Mouse (Mus musculus): ENCODE measurements around the gene 2310061I04Rik. TPM values are rescaled to one million over a fixed set of nuclear protein-coding genes. Genes with fewer than 3 reads are reported as not detected.
A peak's percentile ranks its signal among the peaks of the same experiment; 100 is the strongest.

The 2310061I04Rik gene
- polyA plus RNA-seq, 1 experiment from 2014 or later, result 30.4 TPM

DNA sequence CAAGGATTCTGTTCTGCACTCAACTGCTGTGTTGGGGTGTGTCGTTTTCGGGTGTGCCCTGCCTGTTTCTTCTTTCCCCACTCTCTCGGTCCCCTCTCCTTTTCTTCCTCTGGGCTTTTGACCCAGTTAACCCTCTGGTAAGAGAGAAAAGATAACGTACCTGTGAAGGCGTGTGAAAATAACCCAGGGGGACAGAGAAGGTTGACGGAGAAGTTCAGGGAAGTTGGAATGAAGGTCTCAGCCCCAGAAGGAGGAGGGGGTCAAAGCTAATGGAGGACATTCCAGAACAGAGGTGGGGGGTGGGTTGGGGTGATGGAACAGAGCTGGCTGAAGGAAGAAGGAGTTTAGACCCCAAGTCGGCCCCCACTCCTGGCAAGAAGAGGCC is 28.3 kb downstream of the 2310061I04Rik start:
- peaks cover 4% of the 10 kb centered on the region; the same call in 1 of the 2 replicates for H3K9me3 ChIP-seq (replicated peaks; ENCODE audit: control insufficient read depth, low read length)
- 4% methylated on average over 7 of the region's 7 CpGs for WGBS
- DNase-seq (ENCODE audit: low spot score), result no peak

GRCm38 (mm10) chr17:35868165-35868820 is 28.9 kb downstream of the 2310061I04Rik start:
- Histone ChIP-seq H3K4me3 (ENCODE audit: low read depth, low read length) (peak overlapping the region; percentile 59), H3K9me3 (replicated peaks; ENCODE audit: control insufficient read depth, low read length) (peaks cover 4% of the 10 kb centered on the region; the same call in 1 of the 2 replicates), H3K36me3 (ENCODE audit: control insufficient read depth, insufficient read depth, low read length) (peaks cover 19% of the 10 kb centered on the region), H3K27me3 (replicated peaks; ENCODE audit: control insufficient read depth, insufficient read depth, low read length) (no peaks in the 10 kb centered on the region), H3K4me1 (ENCODE audit: control insufficient read depth, insufficient read depth, low read length) (peaks cover 33% of the 10 kb centered on the region), H3K27ac (ENCODE audit: low read depth, low read length) (peak overlapping the region; percentile 21; the same call in 1 of the 2 replicates), H3K4me2 (ENCODE audit: low read length) (peak overlapping the region; percentile 92), H3K9ac (ENCODE audit: low read length) (peak overlapping the region; percentile 72)
- 40% methylated on average over 14 of the region's 17 CpGs for WGBS
- DNase-seq (ENCODE audit: low spot score) (no peak), ATAC-seq (no peak)

More for the DNA sequence above, 28.3 kb downstream of the 2310061I04Rik start:
- H3K27me3 ChIP-seq (replicated peaks; ENCODE audit: control insufficient read depth, insufficient read depth, low read length), result no peaks in the 10 kb centered on the region
- H3K4me1 ChIP-seq (ENCODE audit: control insufficient read depth, insufficient read depth, low read length), result peaks cover 33% of the 10 kb centered on the region
- H3K27ac ChIP-seq (ENCODE audit: low read depth, low read length), result no peak overlapping the region
- H3K4me2 ChIP-seq (ENCODE audit: low read length), result peak overlapping the region; percentile 92
- peak overlapping the region; percentile 59 for H3K4me3 ChIP-seq (ENCODE audit: low read depth, low read length)
- peak overlapping the region; percentile 72 for H3K9ac ChIP-seq (ENCODE audit: low read length)
- no peak for ATAC-seq
- H3K36me3 ChIP-seq (ENCODE audit: control insufficient read depth, insufficient read depth, low read length), result peaks cover 19% of the 10 kb centered on the region

GRCm38 (mm10) chr17:35866911-35867890 is 30.0 kb downstream of the 2310061I04Rik start:
- Histone ChIP-seq H3K9ac (ENCODE audit: low read length) (peak overlapping the region; percentile 72), H3K4me1 (ENCODE audit: control insufficient read depth, insufficient read depth, low read length) (peaks cover 33% of the 10 kb centered on the region), H3K27me3 (replicated peaks; ENCODE audit: control insufficient read depth, insufficient read depth, low read length) (no peaks in the 10 kb centered on the region), H3K36me3 (ENCODE audit: control insufficient read depth, insufficient read depth, low read length) (peaks cover 14% of the 10 kb centered on the region), H3K9me3 (replicated peaks; ENCODE audit: control insufficient read depth, low read length) (peaks cover 4% of the 10 kb centered on the region; the same call in 1 of the 2 replicates), H3K4me3 (ENCODE audit: low read depth, low read length) (peak overlapping the region; percentile 59), H3K27ac (ENCODE audit: low read depth, low read length) (peak overlapping the region; percentile 96), H3K4me2 (ENCODE audit: low read length) (peak overlapping the region; percentile 92)
- ATAC-seq, result no peak
- peak; percentile 28 for DNase-seq (ENCODE audit: low spot score)
- WGBS, result 8% methylated on average over 26 of the region's 26 CpGs

DNA sequence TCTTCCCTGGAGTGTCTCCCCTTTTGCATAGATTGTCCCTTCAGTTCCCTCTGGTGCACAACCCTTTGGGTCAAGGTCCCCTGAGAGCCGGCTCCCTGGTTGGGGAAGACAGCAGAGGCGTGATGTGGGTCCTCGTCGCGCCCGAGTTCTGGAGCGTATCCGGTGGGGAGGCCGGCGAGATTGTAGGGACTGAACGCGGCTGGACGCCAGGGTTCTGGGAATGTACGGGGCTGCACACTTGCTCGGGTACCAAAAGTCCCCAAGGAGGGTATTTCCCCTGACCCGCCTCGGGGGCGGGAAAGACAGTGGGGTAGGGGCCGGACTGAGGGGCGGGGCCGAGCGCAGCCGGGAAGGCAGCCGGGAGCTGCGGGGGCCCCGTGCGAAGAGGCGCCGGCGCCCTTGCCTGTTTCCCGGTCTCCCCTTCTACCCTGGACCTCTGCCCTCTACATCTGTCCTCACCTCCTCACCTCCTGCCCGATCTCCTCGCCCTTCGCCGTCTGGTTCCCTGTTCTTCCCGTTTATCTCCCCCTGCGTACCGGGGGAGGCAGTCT is 30.9 kb downstream of the 2310061I04Rik start:
- H3K4me1 ChIP-seq (ENCODE audit: control insufficient read depth, insufficient read depth, low read length), result peaks cover 36% of the 10 kb centered on the region
- H3K36me3 ChIP-seq (ENCODE audit: control insufficient read depth, insufficient read depth, low read length), result peaks cover 13% of the 10 kb centered on the region
- H3K27me3 ChIP-seq (replicated peaks; ENCODE audit: control insufficient read depth, insufficient read depth, low read length), result no peaks in the 10 kb centered on the region
- 0% methylated on average over 35 of the region's 38 CpGs for WGBS
- H3K9ac ChIP-seq (ENCODE audit: low read length), result peak overlapping the region; percentile 72
- ATAC-seq (peak; percentile 38), DNase-seq (ENCODE audit: low spot score) (peak; percentile 61)
- peaks cover 3% of the 10 kb centered on the region; the same call in 1 of the 2 replicates for H3K9me3 ChIP-seq (replicated peaks; ENCODE audit: control insufficient read depth, low read length)
- H3K4me3 ChIP-seq (ENCODE audit: low read depth, low read length), result peak overlapping the region; percentile 59
- peak overlapping the region; percentile 96 for H3K27ac ChIP-seq (ENCODE audit: low read depth, low read length)
- peak overlapping the region; percentile 92 for H3K4me2 ChIP-seq (ENCODE audit: low read length)

DNA sequence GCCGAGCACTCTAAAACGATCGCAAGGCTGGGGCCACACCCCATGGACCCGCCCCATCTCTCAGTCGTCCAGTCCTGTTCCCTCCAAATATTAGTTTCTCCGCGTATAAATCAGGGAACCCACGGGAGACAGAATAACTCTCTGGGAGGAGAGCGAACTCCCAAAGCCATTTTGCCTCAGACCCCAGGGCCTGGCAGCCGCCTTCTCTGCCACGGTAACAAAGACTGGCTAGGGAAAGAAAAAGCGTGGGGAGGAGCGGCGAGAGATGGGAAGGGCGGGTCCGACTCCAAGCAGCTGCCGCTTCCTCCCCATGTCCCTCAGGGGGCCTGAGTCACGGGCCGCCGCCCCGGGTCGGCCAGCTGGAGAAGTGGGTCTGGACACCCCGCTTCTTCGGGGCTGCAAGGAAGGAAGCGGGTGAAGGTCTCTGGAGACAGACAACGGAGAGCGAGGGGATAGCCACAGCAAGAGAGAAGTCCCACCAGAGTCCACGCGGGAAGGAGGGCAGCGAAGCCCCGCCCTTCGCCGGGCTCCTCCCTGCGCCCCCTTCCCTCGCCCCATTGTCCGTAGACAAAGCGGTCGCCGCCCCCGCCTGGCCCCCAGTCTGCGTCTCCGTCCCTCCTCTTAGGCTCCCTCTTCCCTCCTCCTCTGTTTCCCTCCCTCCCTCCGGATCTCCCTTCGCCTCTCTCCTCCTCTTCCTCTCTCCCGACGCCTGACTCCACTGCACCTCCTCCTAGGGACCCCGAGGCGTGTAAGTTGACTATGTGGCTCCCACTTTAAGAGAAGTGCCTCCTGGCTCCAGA is 31.6 kb downstream of the 2310061I04Rik start, which contains the start of gene Ppp1r18:
Gene Ppp1r18, plus strand, starts transcription at position 113 of the 800 bp plus-strand sequence.
- H3K4me3 ChIP-seq (ENCODE audit: low read depth, low read length), result peak within 1 kb of the TSS; percentile 59
- DNase-seq (ENCODE audit: low spot score) (peak; percentile 84), ATAC-seq (peak; percentile 68)
- peaks cover 36% of the 10 kb centered on the region for H3K4me1 ChIP-seq (ENCODE audit: control insufficient read depth, insufficient read depth, low read length)
- H3K36me3 ChIP-seq (ENCODE audit: control insufficient read depth, insufficient read depth, low read length), result peaks cover 6% of the 10 kb centered on the region; the same call in 1 of the 2 replicates
- peak within 1 kb of the TSS; percentile 72 for H3K9ac ChIP-seq (ENCODE audit: low read length)
- H3K9me3 ChIP-seq (replicated peaks; ENCODE audit: control insufficient read depth, low read length), result no peaks in the 10 kb centered on the region
- H3K27ac ChIP-seq (ENCODE audit: low read depth, low read length), result peak within 1 kb of the TSS; percentile 96
- H3K27me3 ChIP-seq (replicated peaks; ENCODE audit: control insufficient read depth, insufficient read depth, low read length), result no peaks in the 10 kb centered on the region
- peak within 1 kb of the TSS; percentile 92 for H3K4me2 ChIP-seq (ENCODE audit: low read length)
- WGBS, result under 1% methylated on average over 45 of the region's 48 CpGs

- Histone ChIP-seq H3K4me1 (ENCODE audit: control insufficient read depth, insufficient read depth, low read length) (peaks cover 28% of the 10 kb centered on the region), H3K9ac (ENCODE audit: low read length) (peak overlapping the region; percentile 72), H3K27ac (ENCODE audit: low read depth, low read length) (peak overlapping the region; percentile 96), H3K4me2 (ENCODE audit: low read length) (peak overlapping the region; percentile 92), H3K4me3 (ENCODE audit: low read depth, low read length) (peak overlapping the region; percentile 59), H3K27me3 (replicated peaks; ENCODE audit: control insufficient read depth, insufficient read depth, low read length) (no peaks in the 10 kb centered on the region), H3K9me3 (replicated peaks; ENCODE audit: control insufficient read depth, low read length) (no peaks in the 10 kb centered on the region), H3K36me3 (ENCODE audit: control insufficient read depth, insufficient read depth, low read length) (0 out of 2 replicates have a peak, but pooled peaks cover 4% of the 10 kb centered on the region)
- ATAC-seq (no peak), DNase-seq (ENCODE audit: low spot score) (no peak)
- WGBS, result 33% methylated on average over 10 of the region's 10 CpGs
Observed at GRCm38 (mm10) chr17:35864832-35865353, 32.3 kb downstream of the 2310061I04Rik start.

DNA sequence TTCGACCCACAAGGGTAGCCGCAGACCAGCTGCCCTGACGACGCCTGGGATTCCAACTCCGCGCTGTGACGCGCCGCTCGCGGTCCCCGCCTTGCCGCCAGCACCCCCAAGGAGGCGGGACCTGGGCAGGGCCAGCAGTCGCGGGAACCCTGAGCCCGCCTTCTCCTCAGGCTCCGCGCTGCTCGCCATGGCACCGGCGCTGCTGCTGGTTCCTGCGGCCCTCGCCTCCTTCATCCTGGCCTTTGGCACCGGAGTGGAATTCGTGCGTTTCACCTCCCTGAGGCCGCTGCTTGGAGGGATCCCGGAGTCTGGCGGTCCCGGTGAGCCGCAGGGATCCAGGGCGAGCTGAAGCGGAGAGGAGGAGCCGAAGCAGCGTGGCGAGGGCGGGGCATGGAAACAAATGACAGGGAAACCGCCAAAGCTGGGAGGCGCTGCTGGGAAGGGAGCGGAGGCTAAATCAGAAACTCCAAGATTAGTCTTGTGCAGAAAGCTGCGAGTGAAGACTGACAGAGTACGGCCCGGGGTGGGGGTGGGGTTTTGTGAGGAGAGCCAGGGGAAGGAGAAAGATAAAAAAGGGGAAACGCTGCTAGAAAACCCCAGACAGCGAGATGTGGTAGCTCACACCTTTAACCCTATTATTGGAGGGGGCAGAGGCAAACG is 35.9 kb downstream of the 2310061I04Rik start, which contains the start of gene Nrm:
Gene Nrm, plus strand, starts transcription at position 121 of the 660 bp plus-strand sequence.
- H3K27me3 ChIP-seq (replicated peaks; ENCODE audit: control insufficient read depth, insufficient read depth, low read length), result no peaks in the 10 kb centered on the region
- H3K27ac ChIP-seq (ENCODE audit: low read depth, low read length), result peak within 1 kb of the TSS; percentile 95
- H3K4me2 ChIP-seq (ENCODE audit: low read length), result peak within 1 kb of the TSS; percentile 57
- H3K4me3 ChIP-seq (ENCODE audit: low read depth, low read length), result peak within 1 kb of the TSS; percentile 71
- H3K9ac ChIP-seq (ENCODE audit: low read length), result peak within 1 kb of the TSS; percentile 77
- ATAC-seq, result peak; percentile 92
- H3K9me3 ChIP-seq (replicated peaks; ENCODE audit: control insufficient read depth, low read length), result no peaks in the 10 kb centered on the region
- H3K4me1 ChIP-seq (ENCODE audit: control insufficient read depth, insufficient read depth, low read length), result peaks cover 3% of the 10 kb centered on the region; the same call in 1 of the 2 replicates
- H3K36me3 ChIP-seq (ENCODE audit: control insufficient read depth, insufficient read depth, low read length), result peaks cover 28% of the 10 kb centered on the region
- DNase-seq (ENCODE audit: low spot score), result peak; percentile 95
- WGBS, result under 1% methylated on average over 47 of the region's 47 CpGs

Data from forebrain, embryonic 14.5 days (tissue).